Mouse (Mus musculus) CD8-positive naive resting alpha-beta T cell, adult 2 months (primary cell): ENCODE data around the gene Zfp853.

ENCODE experiments used
- DNase-seq, 2 experiments: peaks; one replicate each; pipeline ENCODE4 v3.0.0; 2022; ENCODE audit warnings: low read depth in 2 of 2, low spot score in 2 of 2

Zfp853 gene

GRCm38 (mm10) chr5:143253881-143254486 lies 39.4 kb downstream of the Zfp853 start:
- no peak for DNase-seq

- no peak for DNase-seq
Measured at GRCm38 (mm10) chr5:143253186-143253880, 40.1 kb downstream of the Zfp853 start.

GRCm38 (mm10) chr5:143252791-143253185 lies 40.6 kb downstream of the Zfp853 start:
- no peak for DNase-seq

GRCm38 (mm10) chr5:143252039-143252438 lies 41.4 kb downstream of the Zfp853 start:
- no peak for DNase-seq

- no peak for DNase-seq
Measured at GRCm38 (mm10) chr5:143244926-143245325, 48.5 kb downstream of the Zfp853 start.
